Mouse (Mus musculus) MEL (cell line): ENCODE results near the gene Rab26.

Source experiments
- CTCF ChIP-seq, 3 experiments: IDR thresholded peaks in 2 of 3; conservative IDR thresholded peaks in 1 of 3; 2 replicates each; pipeline ENCODE4 v1.5.1; 2011 to 2012; ENCODE audit warnings: low read length in 3 of 3, low read depth in 2 of 3, mild to moderate bottlenecking in 2 of 3, improper control_type of control experiment in 1 of 3, inconsistent platforms in 1 of 3, mixed read lengths in 1 of 3, moderate library complexity in 1 of 3; ENCODE audit not compliant: control insufficient read depth in 1 of 3, insufficient read depth in 1 of 3, poor library complexity in 1 of 3, severe bottlenecking in 1 of 3
- EP300 ChIP-seq, 2 experiments: IDR thresholded peaks; 2 replicates each; pipeline ENCODE4 v1.6.1; 2011; ENCODE audit warnings: improper control_type of control experiment in 2 of 2, low read length in 2 of 2, low read depth in 1 of 2, mild to moderate bottlenecking in 1 of 2
- GATA1 ChIP-seq: IDR thresholded peaks from 2 replicates; pipeline ENCODE4 v1.6.1; 2011; ENCODE audit warnings: low read depth, low read length, improper control_type of control experiment
- HCFC1 ChIP-seq: IDR thresholded peaks from 2 replicates; pipeline ENCODE4 v1.6.1; 2012; ENCODE audit warnings: low read depth, mild to moderate bottlenecking, inconsistent platforms, low read length, improper control_type of control experiment, moderate library complexity
- MAZ ChIP-seq: IDR thresholded peaks from 2 replicates; pipeline ENCODE4 v1.6.1; 2012; ENCODE audit warnings: low read depth, mild to moderate bottlenecking, inconsistent platforms, low read length, improper control_type of control experiment
- NELFE ChIP-seq: IDR thresholded peaks from 2 replicates; pipeline ENCODE4 v1.6.1; 2011; ENCODE audit warnings: low read depth, low read length, improper control_type of control experiment
- POLR2A ChIP-seq, 2 experiments: IDR thresholded peaks; 2 replicates each; pipeline ENCODE4 v1.6.1; 2011 to 2012; ENCODE audit warnings: low read length in 2 of 2, mild to moderate bottlenecking in 2 of 2, control low read depth in 1 of 2, improper control_type of control experiment in 1 of 2, low read depth in 1 of 2, moderate library complexity in 1 of 2; ENCODE audit not compliant: control insufficient read depth in 1 of 2, insufficient read depth in 1 of 2, poor library complexity in 1 of 2
- POLR2AphosphoS2 ChIP-seq: IDR thresholded peaks from 2 replicates; pipeline ENCODE4 v1.6.1; 2011; ENCODE audit warnings: low read length, improper control_type of control experiment
- POLR2AphosphoS5 ChIP-seq: IDR thresholded peaks from 2 replicates; pipeline ENCODE4 v1.6.1; 2012; ENCODE audit warnings: low read depth, borderline replicate concordance, mild to moderate bottlenecking, inconsistent platforms, low read length, moderate library complexity, mixed read lengths
- SIN3A ChIP-seq: IDR thresholded peaks from 2 replicates; pipeline ENCODE4 v1.6.1; 2012; ENCODE audit warnings: low read length, improper control_type of control experiment, inconsistent platforms
- TCF12 ChIP-seq: IDR thresholded peaks from 2 replicates; pipeline ENCODE4 v1.6.1; 2014; ENCODE audit warnings: low read depth, mild to moderate bottlenecking, inconsistent platforms, low read length, improper control_type of control experiment, moderate library complexity
- ZKSCAN1 ChIP-seq: IDR thresholded peaks from 2 replicates; pipeline ENCODE4 v1.6.1; 2012; ENCODE audit warnings: low read depth, mild to moderate bottlenecking, inconsistent platforms, low read length, improper control_type of control experiment, moderate library complexity

DNA sequence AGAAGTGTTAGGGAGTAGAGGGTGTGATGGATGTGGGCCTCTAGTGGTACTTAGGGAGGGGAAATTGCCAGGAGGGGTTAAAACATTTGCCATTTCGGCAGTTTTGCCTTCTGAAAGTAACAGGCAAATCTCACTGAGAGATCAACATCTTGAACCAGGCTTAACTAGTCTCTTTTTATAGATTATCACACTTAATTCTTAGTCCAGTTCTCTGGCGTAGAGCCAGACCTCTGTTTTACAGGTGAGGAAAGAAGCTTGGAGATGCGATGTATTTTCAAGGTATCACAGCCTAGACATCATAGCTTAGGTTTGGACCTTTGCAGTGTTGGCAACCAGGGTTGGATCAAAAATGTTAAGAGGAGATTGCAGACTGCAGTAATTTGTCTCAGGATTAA lies 17.0 kb upstream of the Rab26 start:
- no peak for TF ChIP-seq NELFE
- no peak for TF ChIP-seq GATA1
- TF ChIP-seq CTCF (IDR thresholded peaks at IDR 0.05 in 2 of 3, conservative IDR thresholded peaks at IDR 0.05 in 1 of 3; ENCODE audit: control insufficient read depth in 1 of 3, insufficient read depth in 1 of 3, low read depth in 2 of 3, low read length in 3 of 3, poor library complexity in 1 of 3, severe bottlenecking in 1 of 3): no peak
- TF ChIP-seq POLR2A (IDR thresholded peaks at IDR 0.05; ENCODE audit: control insufficient read depth in 1 of 2, insufficient read depth in 1 of 2, low read depth in 1 of 2, low read length in 2 of 2, poor library complexity in 1 of 2): no peak
- no peak for TF ChIP-seq POLR2AphosphoS2
- TF ChIP-seq POLR2AphosphoS5: no peak
- no peak for TF ChIP-seq ZKSCAN1
- TF ChIP-seq TCF12: no peak
- no peak for TF ChIP-seq SIN3A
- no peak for TF ChIP-seq EP300 (IDR thresholded peaks at IDR 0.05; ENCODE audit: low read depth in 1 of 2, low read length in 2 of 2)
- no peak for TF ChIP-seq MAZ
- TF ChIP-seq HCFC1: no peak
